Mouse (Mus musculus) lung, adult 2 months (tissue): ENCODE data around the gene Sema4a. TPM values are rescaled to one million over a fixed set of nuclear protein-coding genes. Genes with fewer than 3 reads are reported as not detected.

ENCODE experiments used
- DNase-seq: peaks from one replicate; pipeline ENCODE4 v3.0.0; 2022
- H3K4me1 ChIP-seq: fragments of 200-500 bp; 2 replicates; pipeline ENCODE4 v1.6.1; 2011; ENCODE audit warnings: low read length; ENCODE audit not compliant: control insufficient read depth, insufficient read depth
- H3K4me3 ChIP-seq: fragments of 200-500 bp; replicated peaks from 2 replicates; pipeline ENCODE3; 2011; ENCODE audit warnings: low read depth, mild to moderate bottlenecking, control low read depth, low read length; ENCODE audit errors: extremely low read depth
- CTCF ChIP-seq: fragments of 200-500 bp; IDR thresholded peaks from 2 replicates; pipeline ENCODE4 v1.5.1; 2011; ENCODE audit warnings: mild to moderate bottlenecking, low read length, control low read depth; ENCODE audit not compliant: insufficient read depth
- POLR2A ChIP-seq: fragments of 200-500 bp; IDR thresholded peaks from 2 replicates; pipeline ENCODE4 v1.6.1; 2011; ENCODE audit warnings: low read depth, mild to moderate bottlenecking, control low read depth, low read length, borderline replicate concordance; ENCODE audit errors: extremely low read depth
- WGBS: fragments of 180-500 bp; shearing (Covaris S2); methylation state at CpG from one replicate; pipeline ENCODE4 v1.1.7; 2018; 5-methylcytosine and 5-hydroxymethylcytosine counted together
- polyA plus RNA-seq: library from polyadenylated mRNA; depleted of rRNA; stranded (reverse); fragments of >200 nt; gene quantifications from 2 replicates; pipeline ENCODE4 v1.2.3, GENCODE M21; 2012

The Sema4a gene
- polyA plus RNA-seq, 1 experiment = 58.3 TPM

DNA sequence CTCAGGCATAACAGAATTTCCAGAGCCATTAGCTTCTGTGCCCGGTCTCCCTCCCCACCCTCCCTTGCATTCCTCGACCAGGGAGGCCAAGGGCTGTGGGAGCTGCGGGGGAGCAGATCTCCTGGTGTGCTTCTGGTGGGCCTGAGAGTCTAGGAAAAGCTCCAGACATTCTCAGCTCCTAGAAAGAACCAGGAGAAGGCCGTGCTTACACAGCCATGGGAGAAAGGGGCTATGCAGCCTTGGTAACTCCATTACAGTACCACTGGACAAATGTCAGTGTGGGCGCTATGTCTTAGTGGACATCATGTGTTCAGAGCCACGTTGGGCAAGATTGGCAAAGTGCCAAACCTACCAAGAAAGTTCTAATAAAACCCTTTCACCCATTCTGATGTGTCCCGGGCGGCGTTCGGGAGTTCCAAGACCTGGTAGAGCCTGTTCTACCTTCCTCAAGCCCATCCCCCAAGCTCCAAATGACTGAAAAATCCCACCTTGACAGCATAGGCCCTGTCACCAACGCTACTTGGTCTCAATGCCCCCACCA lies 41.1 kb upstream of the Sema4a start:
- TF ChIP-seq POLR2A = no peak
- peak overlapping the region; percentile 79 for H3K4me3 ChIP-seq
- peaks cover 15% of the 10 kb centered on the region for H3K4me1 ChIP-seq
- WGBS = 15% methylated on average over 11 of the region's 11 CpGs
- DNase-seq = peak; percentile 57

DNA sequence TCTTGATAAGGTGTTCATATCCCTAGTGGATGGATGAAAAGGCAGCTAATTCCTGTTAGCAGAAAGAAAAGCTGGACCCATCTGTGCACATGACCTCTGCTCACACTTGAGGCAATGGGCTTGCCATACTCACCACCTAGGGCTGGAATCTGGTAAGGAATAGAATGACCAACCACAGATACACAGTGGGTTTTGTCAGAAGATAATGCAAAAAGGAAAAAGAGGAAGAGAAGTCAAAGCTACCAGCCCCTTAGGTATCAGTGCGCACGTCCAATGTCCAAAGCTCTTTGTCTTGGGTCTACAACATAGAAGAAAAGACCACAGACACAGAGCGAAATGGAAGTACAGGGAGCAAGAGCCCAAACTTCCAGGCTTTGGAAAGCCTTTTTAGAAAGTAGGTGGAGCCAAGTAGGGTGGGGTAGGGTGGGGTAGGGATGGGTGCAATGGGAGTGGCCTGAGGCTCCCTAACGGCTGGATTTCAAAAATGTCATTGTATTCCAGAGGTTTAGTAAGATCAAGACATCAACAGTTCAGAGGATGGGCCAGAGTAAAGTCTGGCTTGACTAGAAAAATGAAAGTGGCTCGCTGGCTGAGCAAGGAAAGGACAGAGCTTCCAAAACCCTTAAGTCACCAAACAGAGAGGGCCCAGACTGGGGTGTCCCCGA lies 40.5 kb upstream of the Sema4a start:
- peak overlapping the region; percentile 79 for H3K4me3 ChIP-seq
- WGBS = 39% methylated on average over 6 of the region's 6 CpGs
- no peak for TF ChIP-seq CTCF
- no peak for TF ChIP-seq POLR2A
- H3K4me1 ChIP-seq = peaks cover 15% of the 10 kb centered on the region
- DNase-seq = no peak

DNA sequence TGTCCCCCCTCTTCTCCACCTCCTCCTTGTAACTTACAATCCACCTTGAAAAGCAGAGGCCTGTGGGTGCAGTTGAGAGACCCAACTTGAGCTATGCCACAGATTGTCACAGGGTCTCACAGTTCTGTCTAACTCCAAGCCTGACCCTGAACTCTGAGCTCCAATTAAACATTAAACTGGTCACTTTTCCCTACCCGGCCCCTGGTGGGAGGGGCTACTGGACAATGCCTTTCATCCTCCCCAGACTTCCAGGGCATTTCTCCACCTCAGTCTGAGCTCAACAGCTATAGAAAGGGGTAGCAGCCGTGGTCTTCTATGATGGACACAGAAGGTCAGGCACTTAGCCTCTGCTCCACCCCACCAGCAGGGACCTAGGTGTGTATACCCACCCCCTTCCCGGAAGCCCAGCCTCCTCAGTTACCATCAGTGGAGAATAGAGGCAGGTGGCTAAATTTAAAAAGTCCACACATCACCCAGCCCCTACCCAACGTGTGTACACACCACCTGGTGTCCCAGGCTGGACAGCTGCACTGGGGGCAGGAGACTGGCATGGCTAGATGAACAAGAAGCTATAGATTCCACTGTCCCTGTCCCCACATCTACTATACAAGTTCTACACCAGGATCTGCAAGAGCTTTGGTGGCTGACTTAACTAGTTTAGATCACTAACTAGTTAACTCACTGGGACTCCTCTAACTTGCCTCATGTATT lies 39.8 kb upstream of the Sema4a start:
- Histone ChIP-seq H3K4me1 (peaks cover 17% of the 10 kb centered on the region), H3K4me3 (peak overlapping the region; percentile 51)
- WGBS = 38% methylated on average over 4 of the region's 4 CpGs
- DNase-seq = no peak
- TF ChIP-seq CTCF = no peak
- TF ChIP-seq POLR2A = no peak

DNA sequence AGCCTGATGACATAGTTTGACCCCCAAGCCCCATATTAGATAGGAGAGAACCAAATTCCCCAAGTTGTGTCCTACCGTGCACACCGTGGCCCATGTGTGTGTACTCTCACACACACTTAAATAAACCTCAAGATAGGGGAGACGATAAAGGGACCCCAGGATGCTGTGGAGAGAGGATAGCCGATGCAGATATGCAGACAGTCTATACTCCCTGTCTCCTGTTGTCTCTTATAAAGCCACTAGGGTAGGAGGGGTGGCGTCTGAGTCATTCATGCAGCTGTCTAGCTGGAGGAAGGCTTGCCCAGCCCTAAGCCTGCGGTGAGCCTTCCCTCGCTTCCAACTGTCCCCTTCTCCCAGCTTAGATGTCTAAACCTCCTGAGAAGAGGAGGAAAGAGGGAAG lies 39.1 kb upstream of the Sema4a start:
- TF ChIP-seq POLR2A = no peak
- no peak for TF ChIP-seq CTCF
- 65% methylated on average over 7 of the region's 7 CpGs for WGBS
- Histone ChIP-seq H3K4me1 (peaks cover 21% of the 10 kb centered on the region), H3K4me3 (no peak overlapping the region)
- no peak for DNase-seq

GRCm38 (mm10) chr3:88499580-88499979 lies 38.6 kb upstream of the Sema4a start:
- TF ChIP-seq POLR2A (no peak), CTCF (no peak)
- peaks cover 26% of the 10 kb centered on the region for H3K4me1 ChIP-seq
- 75% methylated on average over 4 of the region's 4 CpGs for WGBS
- no peak for DNase-seq
- H3K4me3 ChIP-seq = no peak overlapping the region

GRCm38 (mm10) chr3:88495741-88496415 lies 34.9 kb upstream of the Sema4a start:
- DNase-seq = no peak
- WGBS = 59% methylated on average over 10 of the region's 10 CpGs
- no peak overlapping the region for H3K4me3 ChIP-seq
- H3K4me1 ChIP-seq = peaks cover 35% of the 10 kb centered on the region
- no peak for TF ChIP-seq POLR2A

DNA sequence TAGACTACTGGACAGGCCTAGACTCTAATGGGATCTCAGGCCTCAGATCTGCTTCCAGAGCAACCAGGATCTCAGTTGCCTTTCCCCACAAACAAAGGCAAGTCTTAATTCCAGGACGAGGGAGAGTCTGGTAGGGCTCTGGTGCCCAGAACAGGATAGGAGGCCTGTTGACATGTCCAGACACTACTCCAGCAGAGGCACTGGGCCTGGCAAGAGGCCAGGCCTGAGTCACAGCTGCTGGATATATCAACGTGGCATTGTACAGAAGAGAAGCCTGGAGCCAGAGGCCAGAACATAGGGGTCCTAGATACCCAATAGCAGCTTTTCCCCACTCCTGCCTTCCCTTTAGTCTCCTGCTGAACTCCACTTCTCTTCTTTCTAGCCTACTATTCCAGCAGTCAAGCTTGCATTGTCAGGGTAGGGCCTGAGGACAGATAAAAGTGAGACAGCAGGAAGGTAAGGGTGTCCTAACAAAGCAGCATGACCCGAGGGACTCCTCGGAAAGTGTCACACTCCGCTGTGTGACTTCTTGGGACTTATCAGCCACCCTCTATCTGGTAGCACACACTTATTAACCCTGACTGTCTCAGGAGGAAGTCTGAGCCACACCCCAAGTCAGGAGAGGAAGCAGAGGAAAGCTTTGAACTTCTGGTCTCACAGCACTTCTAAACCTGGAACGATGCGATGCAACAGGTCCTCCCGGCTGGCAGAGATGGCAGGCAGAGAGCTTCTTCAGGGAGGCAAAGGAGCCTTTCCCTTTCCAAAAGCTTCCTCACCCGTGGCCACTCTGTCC lies 34.0 kb upstream of the Sema4a start:
- Histone ChIP-seq H3K4me3 (no peak overlapping the region), H3K4me1 (peaks cover 34% of the 10 kb centered on the region)
- WGBS = 21% methylated on average over 9 of the region's 9 CpGs
- no peak for TF ChIP-seq POLR2A
- TF ChIP-seq CTCF = no peak
- peak; percentile 60 for DNase-seq

DNA sequence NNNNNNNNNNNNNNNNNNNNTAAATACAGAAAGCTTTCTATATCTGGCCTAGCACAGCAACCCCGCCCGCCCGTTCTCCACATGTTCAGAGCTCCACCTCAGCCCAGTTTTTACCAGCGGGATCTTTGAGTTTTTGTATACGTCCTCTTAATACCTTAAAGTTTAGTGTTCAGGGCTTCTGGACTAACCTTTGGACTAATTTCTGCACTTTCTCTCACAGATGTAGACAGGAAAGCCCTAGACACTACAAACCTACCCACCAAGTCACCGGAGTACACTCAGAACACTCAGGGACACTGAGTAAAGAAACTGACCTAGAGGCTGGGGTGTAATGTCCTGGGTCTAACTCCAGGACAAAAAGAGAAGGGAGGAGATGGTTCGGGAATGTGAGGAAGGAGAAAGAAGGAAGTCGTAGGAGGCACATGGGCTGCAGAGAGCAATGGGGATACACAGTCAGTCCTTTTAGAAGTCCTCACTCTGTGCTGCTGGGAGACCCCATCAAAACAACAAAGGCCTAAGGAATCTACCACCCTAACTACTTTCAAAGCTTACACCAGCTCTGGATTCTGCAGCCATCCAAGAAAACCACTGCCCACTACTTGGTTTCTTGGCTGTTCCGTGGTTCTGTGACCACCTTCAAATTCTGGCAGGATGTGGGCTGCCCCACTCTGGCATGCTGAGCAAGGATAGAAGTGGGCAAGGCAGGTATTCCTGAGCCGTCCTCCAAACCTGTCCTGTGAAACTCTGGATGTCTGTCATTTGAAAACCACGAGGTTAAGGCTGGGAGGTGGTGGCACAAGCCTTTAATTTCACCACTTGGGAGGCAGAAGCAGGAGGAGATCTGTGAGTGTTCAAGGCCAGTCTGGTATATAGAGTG lies 33.0 kb upstream of the Sema4a start:
- TF ChIP-seq CTCF (no peak), POLR2A (no peak)
- 37% methylated on average over 11 of the region's 11 CpGs for WGBS
- no peak for DNase-seq
- no peak overlapping the region for H3K4me3 ChIP-seq
- H3K4me1 ChIP-seq = peaks cover 36% of the 10 kb centered on the region

GRCm38 (mm10) chr3:88487396-88487795 lies 26.4 kb upstream of the Sema4a start:
- peaks cover 10% of the 10 kb centered on the region for H3K4me1 ChIP-seq
- 90% methylated on average over 1 of the region's 1 CpGs for WGBS
- no peak for TF ChIP-seq CTCF
- no peak for TF ChIP-seq POLR2A
- no peak overlapping the region for H3K4me3 ChIP-seq
- DNase-seq = no peak
